Mouse (Mus musculus) layer of hippocampus, postnatal 10 days (tissue): ENCODE measurements around the gene Gpr150. TPM values are rescaled to one million over a fixed set of nuclear protein-coding genes. Genes with fewer than 3 reads are reported as not detected.

Experiments
- DNase-seq, 2 experiments: peaks; one replicate each; pipeline ENCODE4 v3.0.0; 2021; ENCODE audit warnings: low spot score in 2 of 2
- total RNA-seq, 2 experiments: library from RNA; stranded (reverse); gene quantifications; 2 replicates each; pipeline ENCODE4 v1.2.3; 2021

Gene Gpr150
- total RNA-seq, 2 experiments from 2014 or later: 4.5 to 4.7 TPM

DNA sequence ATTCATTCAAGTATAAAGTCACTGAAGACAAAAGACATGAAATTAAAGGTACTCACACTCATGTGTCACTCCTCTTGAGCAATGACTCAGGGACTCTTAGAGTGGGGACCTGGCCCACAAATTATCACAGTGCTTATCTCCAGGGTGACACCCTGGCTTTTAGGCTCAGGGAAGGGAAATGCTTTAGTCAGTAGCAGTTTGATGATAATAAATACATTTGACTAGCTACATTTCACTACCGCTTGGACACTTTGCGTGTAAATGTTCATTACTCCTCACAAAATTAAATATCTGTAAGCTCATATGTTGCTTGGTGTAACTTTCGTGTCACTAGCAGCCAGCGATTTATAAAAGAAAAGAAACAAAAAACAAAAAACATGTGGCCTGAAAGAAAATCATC is 39.3 kb downstream of the Gpr150 start:
- DNase-seq: no peak

DNA sequence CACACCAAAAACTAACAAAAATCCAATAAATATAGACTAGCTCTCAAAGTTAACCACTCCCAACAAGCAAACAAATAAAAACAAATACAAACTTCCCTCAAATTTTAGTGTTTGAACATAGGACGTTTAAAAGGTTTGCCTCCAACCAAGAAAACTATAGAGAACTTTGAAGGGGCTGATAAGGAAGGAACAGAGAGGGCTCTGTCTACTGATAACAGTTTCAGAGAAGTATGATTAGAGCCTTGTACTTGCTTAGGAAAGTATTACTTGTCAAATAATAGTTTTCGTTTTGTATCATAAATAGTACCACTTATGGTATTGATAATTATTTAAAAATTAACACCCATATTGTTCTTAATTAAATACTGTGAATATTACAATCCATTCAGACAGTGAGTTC is 42.3 kb downstream of the Gpr150 start:
- no peak for DNase-seq

Other genes with a start within 250 kb of the Gpr150 start
- gene Glrx, start 217.1 kb downstream of the Gpr150 start, total RNA-seq: 10 to 100 TPM; 63.4 to 72.9 TPM
- gene Rhobtb3, start 113.1 kb downstream of the Gpr150 start, total RNA-seq: 10 to 100 TPM; 24.9 to 26.0 TPM
- under 1 TPM; 0.51 to 0.62 TPM for gene Spata9, start 89.8 kb downstream of the Gpr150 start, total RNA-seq
- gene Rfesd, start 38.3 kb downstream of the Gpr150 start, total RNA-seq: 10 to 100 TPM; 19.7 to 20.4 TPM
- 1 to 10 TPM; 4.8 to 5.1 TPM for gene Arsk, start 41.7 kb upstream of the Gpr150 start, total RNA-seq
- gene Ttc37, start 41.7 kb upstream of the Gpr150 start, total RNA-seq: 10 to 100 TPM; 19.9 to 23.5 TPM
- under 1 TPM; 0.20 to 0.53 TPM for gene Fam81b, start 248.1 kb upstream of the Gpr150 start, total RNA-seq